Mouse (Mus musculus) heart, adult 2 months (tissue): ENCODE data around the gene Pkp4.

ENCODE experiments used
- CTCF ChIP-seq: fragments of 200-600 bp; IDR thresholded peaks from 2 replicates; pipeline ENCODE4 v1.8.1; 2022; ENCODE audit warnings: antibody characterized with exemption, mild to moderate bottlenecking, moderate library complexity
- EP300 ChIP-seq: fragments of 200-500 bp; IDR thresholded peaks from 2 replicates; pipeline ENCODE4 v1.6.1; 2011; ENCODE audit warnings: low read depth, low read length, control low read depth; ENCODE audit not compliant: insufficient read depth
- POLR2A ChIP-seq: fragments of 200-500 bp; IDR thresholded peaks from 2 replicates; pipeline ENCODE4 v1.6.1; 2011; ENCODE audit warnings: mild to moderate bottlenecking, low read depth, low read length, control low read depth; ENCODE audit not compliant: insufficient read depth

GRCm38 (mm10) chr2:59219997-59220789 is 59.5 kb downstream of the Pkp4 start:
- TF ChIP-seq POLR2A (no peak), CTCF (no peak), EP300 (no peak)
